Mouse (Mus musculus): ENCODE data around the gene Cd38. TPM values are rescaled to one million over a fixed set of nuclear protein-coding genes. Genes with fewer than 3 reads are reported as not detected.
"Not testable (repeated sequence)": the region's sequence is repeated elsewhere in the genome, so short reads cannot be mapped to it uniquely, and the experiment has no call there.

The Cd38 gene
- polyA plus RNA-seq, 1 experiment from 2014 or later, result 14.2 TPM

DNA sequence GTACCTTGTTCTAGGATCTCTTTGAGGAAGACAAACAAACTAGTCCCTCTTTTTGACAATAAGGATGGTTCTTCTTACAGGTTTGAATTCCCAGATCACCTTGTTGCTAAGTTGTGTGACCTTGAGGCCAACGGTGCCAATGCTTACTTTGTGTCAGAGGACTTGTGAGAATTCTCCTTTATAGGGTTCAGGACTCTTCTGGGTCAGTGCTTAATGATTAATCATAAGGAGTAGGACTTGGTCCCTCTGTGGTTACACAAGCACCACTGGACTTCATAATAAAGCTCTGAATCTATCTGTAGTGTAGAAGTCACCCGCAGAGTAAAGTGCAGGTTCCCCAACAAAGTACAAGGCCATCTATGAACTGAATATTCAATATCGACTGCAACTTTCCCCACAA is 36.3 kb downstream of the Cd38 start:
- Histone ChIP-seq H3K4me1 (ENCODE audit: control insufficient read depth, insufficient read depth, low read length) (no peaks in the 10 kb centered on the region), H3K9ac (ENCODE audit: low read length) (no peak overlapping the region), H3K4me2 (ENCODE audit: low read depth, low read length) (no peak overlapping the region), H3K27me3 (ENCODE audit: control insufficient read depth, insufficient read depth, low read length) (no peaks in the 10 kb centered on the region), H3K9me3 (replicated peaks; ENCODE audit: control insufficient read depth, low read length) (no peaks in the 10 kb centered on the region), H3K4me3 (replicated peaks; ENCODE audit: low read length) (no peak overlapping the region), H3K36me3 (ENCODE audit: control insufficient read depth, insufficient read depth, low read length) (no peaks in the 10 kb centered on the region), H3K27ac (ENCODE audit: low read length) (no peak overlapping the region)
- no peak for ATAC-seq (ENCODE audit: insufficient read depth, low FRiP score)
- WGBS, result 81% methylated on average over 3 of the region's 3 CpGs

DNA sequence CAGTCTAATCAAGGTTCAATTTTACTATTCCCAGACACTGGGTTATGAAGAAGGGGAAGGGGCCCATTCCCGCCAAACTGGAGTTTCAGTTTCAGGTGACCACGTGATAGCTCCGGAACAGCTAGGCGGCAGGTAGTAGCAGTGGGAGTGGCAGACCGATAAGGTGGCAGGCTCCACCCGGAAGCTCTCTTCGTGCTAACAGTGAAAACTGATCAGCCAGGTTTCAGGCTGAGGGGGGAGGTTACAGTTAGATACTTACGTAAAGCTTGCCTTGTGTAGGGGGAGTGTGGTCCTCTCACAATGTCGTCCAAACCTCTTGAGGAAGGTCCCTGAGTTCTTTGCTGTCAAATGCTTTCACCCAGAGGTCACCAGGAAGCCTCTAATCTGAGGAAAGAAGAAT is 40.9 kb downstream of the Cd38 start:
- no peaks in the 10 kb centered on the region for H3K9me3 ChIP-seq (replicated peaks; ENCODE audit: control insufficient read depth, low read length)
- no peaks in the 10 kb centered on the region for H3K36me3 ChIP-seq (ENCODE audit: control insufficient read depth, insufficient read depth, low read length)
- no peaks in the 10 kb centered on the region for H3K4me1 ChIP-seq (ENCODE audit: control insufficient read depth, insufficient read depth, low read length)
- H3K27ac ChIP-seq (ENCODE audit: low read length), result no peak overlapping the region
- H3K4me3 ChIP-seq (replicated peaks; ENCODE audit: low read length), result no peak overlapping the region
- peak; percentile 71; the same call in 1 of the 2 replicates for ATAC-seq (ENCODE audit: insufficient read depth, low FRiP score)
- no peak overlapping the region for H3K9ac ChIP-seq (ENCODE audit: low read length)
- H3K4me2 ChIP-seq (ENCODE audit: low read depth, low read length), result peak overlapping the region; percentile 19; the same call in 1 of the 2 replicates
- no peaks in the 10 kb centered on the region for H3K27me3 ChIP-seq (ENCODE audit: control insufficient read depth, insufficient read depth, low read length)
- WGBS, result 46% methylated on average over 9 of the region's 9 CpGs

DNA sequence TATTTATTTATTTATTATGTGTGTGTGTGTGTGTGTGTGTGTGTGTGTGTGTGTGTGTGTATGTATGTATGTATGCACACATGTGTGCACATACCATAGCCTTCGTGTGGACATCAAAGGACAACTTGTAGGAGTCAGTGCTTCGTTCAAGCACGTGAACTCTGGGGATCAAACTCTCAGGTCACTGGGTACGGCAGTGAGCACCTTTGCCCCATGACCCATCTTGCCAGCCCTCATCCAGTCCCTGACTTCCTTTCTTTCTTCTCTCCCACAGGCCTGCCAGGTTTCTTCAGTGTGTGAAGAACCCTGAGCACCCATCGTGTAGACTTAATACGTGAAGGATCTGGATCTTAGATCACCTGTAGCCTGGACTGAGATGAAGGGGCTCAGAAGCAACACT is 41.7 kb downstream of the Cd38 start:
- Histone ChIP-seq H3K9me3 (replicated peaks; ENCODE audit: control insufficient read depth, low read length) (no peaks in the 10 kb centered on the region), H3K4me3 (replicated peaks; ENCODE audit: low read length) (no peak overlapping the region), H3K27ac (ENCODE audit: low read length) (no peak overlapping the region), H3K4me2 (ENCODE audit: low read depth, low read length) (no peak overlapping the region), H3K27me3 (ENCODE audit: control insufficient read depth, insufficient read depth, low read length) (no peaks in the 10 kb centered on the region), H3K9ac (ENCODE audit: low read length) (no peak overlapping the region), H3K4me1 (ENCODE audit: control insufficient read depth, insufficient read depth, low read length) (no peaks in the 10 kb centered on the region), H3K36me3 (ENCODE audit: control insufficient read depth, insufficient read depth, low read length) (no peaks in the 10 kb centered on the region)
- whole genome bisulfite sequencing, result 92% methylated on average over 6 of the region's 6 CpGs
- ATAC-seq (ENCODE audit: insufficient read depth, low FRiP score), result no peak

DNA sequence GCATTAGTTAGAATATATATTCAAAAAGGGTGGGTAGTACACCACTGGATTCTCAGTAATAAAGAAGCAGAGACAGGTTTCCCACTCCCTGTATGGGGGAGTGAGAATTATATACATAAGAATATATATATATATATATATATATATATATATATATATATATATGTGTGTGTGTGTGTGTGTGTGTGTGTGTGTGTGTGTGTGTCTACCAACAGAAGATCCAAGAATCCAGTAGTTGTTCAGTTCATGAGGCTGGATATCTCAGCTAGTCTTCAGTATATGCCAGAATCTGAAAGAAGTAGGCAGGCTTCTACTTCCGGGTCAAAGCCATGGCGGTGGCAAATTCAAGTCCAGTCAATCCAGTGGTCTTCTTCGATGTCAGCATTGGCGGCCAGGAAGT is 44.5 kb downstream of the Cd38 start, which contains the start of gene Gm7879:
TSS of gene Gm7879 (plus strand) at position 301 of the 400 bp plus-strand sequence.
- not testable (repeated sequence) for ATAC-seq (ENCODE audit: insufficient read depth, low FRiP score); H3K36me3 ChIP-seq (ENCODE audit: control insufficient read depth, insufficient read depth, low read length); H3K4me3 ChIP-seq (replicated peaks; ENCODE audit: low read length); H3K9me3 ChIP-seq (replicated peaks; ENCODE audit: control insufficient read depth, low read length); H3K4me2 ChIP-seq (ENCODE audit: low read depth, low read length); H3K27me3 ChIP-seq (ENCODE audit: control insufficient read depth, insufficient read depth, low read length); H3K4me1 ChIP-seq (ENCODE audit: control insufficient read depth, insufficient read depth, low read length); H3K27ac ChIP-seq (ENCODE audit: low read length); H3K9ac ChIP-seq (ENCODE audit: low read length)
- WGBS, result 91% methylated on average over 4 of the region's 4 CpGs

DNA sequence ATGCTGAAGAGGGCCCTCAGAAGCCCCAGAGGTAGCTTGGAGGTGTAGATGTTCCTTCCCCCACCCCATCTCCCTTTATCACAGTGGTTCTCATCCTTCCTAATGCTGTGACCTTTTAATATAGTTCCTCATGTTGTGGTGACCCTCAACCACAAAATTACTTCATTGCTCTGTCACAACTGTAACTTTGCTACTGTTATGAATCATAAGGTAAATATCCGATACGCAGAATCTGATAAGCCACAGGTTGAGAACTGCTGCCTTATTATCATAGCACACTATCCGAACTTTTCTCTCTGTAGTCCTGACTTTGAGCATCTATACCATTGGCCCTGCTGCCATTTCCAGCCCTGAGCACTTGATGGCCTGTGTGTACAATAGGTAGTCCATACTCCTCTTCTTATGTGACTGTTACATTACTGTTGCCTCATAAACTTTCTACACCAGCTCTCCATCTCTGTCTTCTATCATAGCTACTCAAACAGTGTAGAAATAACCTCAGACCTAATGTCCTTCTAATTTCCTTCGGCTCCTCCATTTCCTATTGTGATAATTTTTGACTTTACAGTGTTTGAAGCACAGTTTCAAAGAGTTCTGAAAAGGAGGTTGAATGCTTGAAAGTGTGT is 47.0 kb downstream of the Cd38 start:
- WGBS, result 88% methylated on average over 4 of the region's 4 CpGs
- H3K9ac ChIP-seq (ENCODE audit: low read length), result no peak overlapping the region

DNA sequence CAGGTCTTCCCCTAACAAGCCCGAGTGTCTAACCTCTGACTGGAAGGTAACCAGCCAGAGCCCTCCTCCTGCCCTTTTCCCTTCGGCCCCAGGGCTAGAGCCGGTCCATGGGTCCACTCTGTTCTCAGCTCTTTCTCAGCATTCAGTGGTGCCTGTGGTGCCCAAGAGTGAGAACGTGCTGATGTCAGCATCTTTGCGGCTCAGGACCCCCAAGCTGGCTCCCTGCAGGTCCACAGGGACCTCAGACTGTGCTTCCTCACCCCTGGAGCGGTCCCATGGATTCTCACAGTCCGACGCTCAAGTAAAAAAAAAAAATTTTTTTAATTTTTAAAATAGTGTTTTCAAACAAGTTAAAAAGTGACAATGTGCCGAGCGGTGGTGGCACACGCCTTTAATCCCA is 53.5 kb downstream of the Cd38 start:
- no peak overlapping the region for H3K9ac ChIP-seq (ENCODE audit: low read length)
- no peak overlapping the region for H3K4me2 ChIP-seq (ENCODE audit: low read depth, low read length)
- no peaks in the 10 kb centered on the region for H3K27me3 ChIP-seq (ENCODE audit: control insufficient read depth, insufficient read depth, low read length)
- ATAC-seq (ENCODE audit: insufficient read depth, low FRiP score), result no peak
- no peak overlapping the region for H3K4me3 ChIP-seq (replicated peaks; ENCODE audit: low read length)
- H3K36me3 ChIP-seq (ENCODE audit: control insufficient read depth, insufficient read depth, low read length), result no peaks in the 10 kb centered on the region
- H3K9me3 ChIP-seq (replicated peaks; ENCODE audit: control insufficient read depth, low read length), result no peaks in the 10 kb centered on the region
- WGBS, result 89% methylated on average over 11 of the region's 11 CpGs
- H3K4me1 ChIP-seq (ENCODE audit: control insufficient read depth, insufficient read depth, low read length), result no peaks in the 10 kb centered on the region
- H3K27ac ChIP-seq (ENCODE audit: low read length), result no peak overlapping the region

More for the DNA sequence above, 47.0 kb downstream of the Cd38 start:
- no peak for ATAC-seq (ENCODE audit: insufficient read depth, low FRiP score)
- no peaks in the 10 kb centered on the region for H3K4me1 ChIP-seq (ENCODE audit: control insufficient read depth, insufficient read depth, low read length)
- no peaks in the 10 kb centered on the region for H3K36me3 ChIP-seq (ENCODE audit: control insufficient read depth, insufficient read depth, low read length)
- H3K4me3 ChIP-seq (replicated peaks; ENCODE audit: low read length), result no peak overlapping the region
- no peak overlapping the region for H3K27ac ChIP-seq (ENCODE audit: low read length)
- no peaks in the 10 kb centered on the region for H3K27me3 ChIP-seq (ENCODE audit: control insufficient read depth, insufficient read depth, low read length)
- H3K9me3 ChIP-seq (replicated peaks; ENCODE audit: control insufficient read depth, low read length), result no peaks in the 10 kb centered on the region
- no peak overlapping the region for H3K4me2 ChIP-seq (ENCODE audit: low read depth, low read length)

DNA sequence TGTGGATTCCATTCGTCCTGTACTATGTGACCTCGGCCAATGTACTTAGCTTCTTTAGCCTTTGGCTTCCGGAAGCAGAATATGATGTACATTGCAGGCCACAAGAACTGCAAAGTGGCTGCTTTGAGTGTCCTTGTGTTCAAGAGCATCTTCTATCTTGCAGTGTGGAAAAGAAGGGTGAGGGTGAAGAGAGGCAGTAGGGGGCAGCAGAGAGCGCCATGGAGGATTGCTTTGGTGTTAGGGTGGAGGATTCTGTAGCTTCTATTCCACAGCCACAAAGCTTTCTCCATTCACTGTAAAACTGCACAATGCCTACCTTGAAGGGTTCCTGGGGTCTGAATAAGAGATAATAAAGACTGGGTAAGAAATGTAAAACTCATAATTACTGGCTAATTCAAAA is 55.6 kb downstream of the Cd38 start:
- H3K4me3 ChIP-seq (replicated peaks; ENCODE audit: low read length), result no peak overlapping the region
- no peak overlapping the region for H3K27ac ChIP-seq (ENCODE audit: low read length)
- 34% methylated on average over 4 of the region's 4 CpGs for WGBS
- no peaks in the 10 kb centered on the region for H3K36me3 ChIP-seq (ENCODE audit: control insufficient read depth, insufficient read depth, low read length)
- H3K9me3 ChIP-seq (replicated peaks; ENCODE audit: control insufficient read depth, low read length), result no peaks in the 10 kb centered on the region
- no peak for ATAC-seq (ENCODE audit: insufficient read depth, low FRiP score)
- H3K4me2 ChIP-seq (ENCODE audit: low read depth, low read length), result no peak overlapping the region
- H3K9ac ChIP-seq (ENCODE audit: low read length), result no peak overlapping the region
- no peaks in the 10 kb centered on the region for H3K27me3 ChIP-seq (ENCODE audit: control insufficient read depth, insufficient read depth, low read length)
- no peaks in the 10 kb centered on the region for H3K4me1 ChIP-seq (ENCODE audit: control insufficient read depth, insufficient read depth, low read length)

DNA sequence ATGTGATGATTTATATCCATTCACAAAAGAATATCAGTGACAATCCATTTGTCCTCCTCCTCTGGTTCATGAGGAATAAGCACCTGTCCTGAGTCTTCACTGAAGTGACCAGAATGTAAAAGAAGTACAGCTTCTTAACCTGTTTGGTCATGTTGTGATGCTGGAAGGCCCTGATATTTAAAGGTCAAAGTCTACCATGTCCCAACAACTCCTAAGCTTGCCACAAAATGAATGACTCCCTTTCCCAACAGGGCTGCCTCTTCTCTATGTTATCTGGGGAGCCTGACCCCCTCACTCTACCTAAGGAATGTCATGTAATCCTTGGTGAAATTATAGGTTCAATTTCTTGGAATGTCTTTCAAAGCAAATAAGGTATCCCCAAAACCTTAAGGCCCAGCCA is 59.4 kb downstream of the Cd38 start:
- Histone ChIP-seq H3K4me1 (ENCODE audit: control insufficient read depth, insufficient read depth, low read length) (no peaks in the 10 kb centered on the region), H3K27ac (ENCODE audit: low read length) (no peak overlapping the region), H3K4me3 (replicated peaks; ENCODE audit: low read length) (no peak overlapping the region), H3K9ac (ENCODE audit: low read length) (no peak overlapping the region), H3K36me3 (ENCODE audit: control insufficient read depth, insufficient read depth, low read length) (no peaks in the 10 kb centered on the region), H3K4me2 (ENCODE audit: low read depth, low read length) (no peak overlapping the region), H3K27me3 (ENCODE audit: control insufficient read depth, insufficient read depth, low read length) (no peaks in the 10 kb centered on the region), H3K9me3 (replicated peaks; ENCODE audit: control insufficient read depth, low read length) (no peaks in the 10 kb centered on the region)
- ATAC-seq (ENCODE audit: insufficient read depth, low FRiP score), result no peak

DNA sequence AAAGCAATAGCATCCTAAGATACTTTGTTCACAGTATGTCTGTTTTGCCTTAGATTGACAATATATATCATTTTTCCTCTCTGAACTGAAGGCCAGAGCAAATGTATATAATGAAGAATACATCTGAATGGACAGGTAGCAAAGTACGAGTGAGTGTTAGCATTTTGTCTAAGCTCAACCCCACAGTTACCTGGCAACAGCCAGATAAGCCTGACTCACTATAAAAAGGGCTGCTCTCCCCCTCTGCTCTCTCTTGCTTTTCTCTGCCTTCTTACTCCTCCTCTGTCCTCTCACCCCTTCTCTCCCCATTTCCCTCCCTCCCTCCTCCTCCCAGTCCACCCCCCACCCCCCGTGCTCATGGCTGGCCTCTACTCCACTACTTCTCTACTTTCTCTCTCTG is 64.9 kb downstream of the Cd38 start:
- Histone ChIP-seq H3K9ac (ENCODE audit: low read length) (no peak overlapping the region), H3K27ac (ENCODE audit: low read length) (no peak overlapping the region), H3K4me1 (ENCODE audit: control insufficient read depth, insufficient read depth, low read length) (no peaks in the 10 kb centered on the region), H3K4me3 (replicated peaks; ENCODE audit: low read length) (no peak overlapping the region), H3K36me3 (ENCODE audit: control insufficient read depth, insufficient read depth, low read length) (no peaks in the 10 kb centered on the region), H3K9me3 (replicated peaks; ENCODE audit: control insufficient read depth, low read length) (no peaks in the 10 kb centered on the region), H3K4me2 (ENCODE audit: low read depth, low read length) (no peak overlapping the region), H3K27me3 (ENCODE audit: control insufficient read depth, insufficient read depth, low read length) (no peaks in the 10 kb centered on the region)
- 21% methylated on average over 2 of the region's 2 CpGs for WGBS
- no peak for ATAC-seq (ENCODE audit: insufficient read depth, low FRiP score)

Measured in stomach, embryonic 16.5 days (tissue).